Mouse (Mus musculus) liver, adult (tissue): ENCODE results near the gene Kif11.

ENCODE experiments used
- GATA4 ChIP-seq: IDR thresholded peaks from 2 replicates; pipeline ENCODE4 v1.6.1; 2014; ENCODE audit warnings: mild to moderate bottlenecking, low read length; ENCODE audit not compliant: insufficient replicate concordance

The Kif11 gene

GRCm38 (mm10) chr19:37432868-37433570 lies 56.8 kb downstream of the Kif11 start:
- no peak for TF ChIP-seq GATA4

GRCm38 (mm10) chr19:37433895-37434262 lies 57.7 kb downstream of the Kif11 start:
- TF ChIP-seq GATA4 = no peak

GRCm38 (mm10) chr19:37434263-37434951 lies 58.2 kb downstream of the Kif11 start, which contains the start of gene Hhex:
TSS of gene Hhex (plus strand) at chr19:37434810.
- peak; percentile 38; the same call in 1 of the 2 replicates for TF ChIP-seq GATA4

GRCm38 (mm10) chr19:37435041-37435852 lies 59.0 kb downstream of the Kif11 start:
- peak; percentile 100 for TF ChIP-seq GATA4

GRCm38 (mm10) chr19:37435853-37436174 lies 59.6 kb downstream of the Kif11 start:
- no peak for TF ChIP-seq GATA4

- TF ChIP-seq GATA4 = no peak
Observed at GRCm38 (mm10) chr19:37436514-37437288, 60.5 kb downstream of the Kif11 start.

GRCm38 (mm10) chr19:37437289-37437606 lies 61.0 kb downstream of the Kif11 start:
- no peak for TF ChIP-seq GATA4

- TF ChIP-seq GATA4 = no peak
Observed at GRCm38 (mm10) chr19:37440181-37440580, 64.0 kb downstream of the Kif11 start.

- no peak for TF ChIP-seq GATA4
Observed at GRCm38 (mm10) chr19:37440708-37441475, 64.7 kb downstream of the Kif11 start.

- TF ChIP-seq GATA4 = peak; percentile 81
Observed at GRCm38 (mm10) chr19:37442524-37443286, 66.5 kb downstream of the Kif11 start.

- TF ChIP-seq GATA4 = no peak
Observed at GRCm38 (mm10) chr19:37443631-37444140, 67.5 kb downstream of the Kif11 start.

- no peak for TF ChIP-seq GATA4
Observed at GRCm38 (mm10) chr19:37448212-37448611, 72.0 kb downstream of the Kif11 start.

GRCm38 (mm10) chr19:37449246-37449645 lies 73.0 kb downstream of the Kif11 start:
- no peak for TF ChIP-seq GATA4

- TF ChIP-seq GATA4 = peak; percentile 53; the same call in 1 of the 2 replicates
Observed at GRCm38 (mm10) chr19:37455528-37455927, 79.3 kb downstream of the Kif11 start.
